Mouse (Mus musculus): ENCODE data around the gene Kifc1. TPM values are rescaled to one million over a fixed set of nuclear protein-coding genes. Genes with fewer than 3 reads are reported as not detected.
"Not testable (repeated sequence)": the region's sequence is repeated elsewhere in the genome, so short reads cannot be mapped to it uniquely, and the experiment has no call there.

The Kifc1 gene
- total RNA-seq, 2 experiments from 2014 or later, result 3.9 to 7.1 TPM

DNA sequence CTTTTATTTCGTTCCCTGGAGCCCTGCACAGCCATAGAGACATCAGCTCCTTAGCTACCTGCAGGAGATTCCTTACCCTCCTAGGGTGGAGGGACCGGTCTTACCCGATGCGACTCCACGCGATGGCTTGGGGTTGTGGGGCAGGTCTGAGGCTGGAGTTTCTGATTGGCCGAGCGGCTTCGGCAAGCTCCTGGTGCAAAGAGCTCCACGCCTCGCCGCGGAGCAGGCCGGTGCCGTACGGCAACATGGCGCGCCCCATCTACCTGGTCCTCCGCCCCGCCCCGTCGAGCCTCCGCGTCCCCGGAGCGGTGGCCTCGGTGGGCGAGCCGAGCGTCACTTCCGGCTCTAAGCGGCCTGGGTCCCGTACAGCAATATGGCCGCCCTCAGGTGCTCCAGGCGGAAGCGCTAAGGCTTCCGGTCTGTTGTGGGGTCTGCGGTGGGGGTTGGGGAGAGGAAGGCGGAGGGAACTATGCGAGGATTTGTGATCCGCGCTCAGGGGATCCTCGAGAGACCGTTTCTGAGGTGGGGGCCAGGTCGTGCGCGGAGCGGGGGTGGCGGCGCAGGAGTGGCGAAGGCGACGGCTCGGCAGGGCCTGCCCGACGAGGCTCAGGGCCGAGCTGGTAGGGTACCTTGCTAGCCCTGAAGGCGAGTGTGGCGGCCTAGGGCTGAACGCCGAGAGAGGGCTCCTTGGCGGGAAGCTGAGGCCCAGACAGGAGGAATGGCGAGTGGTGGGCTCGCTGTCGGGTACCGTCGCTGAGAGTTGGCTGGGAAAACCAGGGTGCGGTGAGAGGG, 18.8 kb upstream of the Kifc1 start, which contains the start of gene Daxx:
TSS of gene Daxx (plus strand) at position 338 of the 792 bp plus-strand sequence.
- intact Hi-C loops (cut with DNase I), result no loop called here
- peak; percentile 97 to 99 for DNase-seq (ENCODE audit: extremely low spot score in 1 of 2, low spot score in 2 of 2)

DNA sequence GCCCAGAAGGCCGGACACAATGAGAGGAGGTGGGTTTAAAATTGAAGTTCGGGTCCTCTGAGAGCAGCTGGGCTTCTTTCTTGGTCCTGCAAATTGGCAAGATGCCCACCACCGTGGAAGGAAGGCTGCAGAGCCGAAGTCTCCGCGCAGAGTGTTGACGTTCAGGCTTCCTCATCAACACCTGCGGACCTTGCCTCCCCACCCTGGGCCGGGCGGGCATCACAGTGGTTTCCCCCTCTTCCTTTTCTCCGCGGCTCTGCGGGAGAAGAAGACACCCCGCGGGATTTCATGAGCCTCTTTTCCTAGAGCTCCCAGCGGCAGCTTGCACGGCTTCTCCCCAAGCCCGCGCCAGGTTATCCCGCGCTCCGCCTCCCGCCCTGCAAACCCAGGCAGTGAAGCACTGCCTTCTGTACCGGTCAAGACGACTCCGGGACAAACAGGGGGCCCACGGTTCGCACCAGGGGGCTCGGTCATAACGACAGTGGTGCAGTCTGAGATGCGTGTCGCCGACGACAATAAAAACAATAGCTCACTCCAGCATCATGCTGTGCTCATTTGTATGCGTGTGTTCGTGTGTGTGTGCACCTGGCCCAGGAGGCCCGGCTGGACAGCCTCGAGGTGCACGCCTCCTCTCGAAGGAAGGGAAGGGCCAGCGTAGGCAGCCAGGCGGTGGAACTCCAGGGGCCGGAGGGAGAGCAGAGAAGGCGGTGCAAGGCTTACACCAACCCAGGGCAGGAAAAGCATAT, 18.0 kb upstream of the Kifc1 start:
- intact Hi-C loops (cut with DNase I), result no loop called here
- DNase-seq (ENCODE audit: extremely low spot score in 1 of 2, low spot score in 2 of 2), result peak; percentile 56 to 86

DNA sequence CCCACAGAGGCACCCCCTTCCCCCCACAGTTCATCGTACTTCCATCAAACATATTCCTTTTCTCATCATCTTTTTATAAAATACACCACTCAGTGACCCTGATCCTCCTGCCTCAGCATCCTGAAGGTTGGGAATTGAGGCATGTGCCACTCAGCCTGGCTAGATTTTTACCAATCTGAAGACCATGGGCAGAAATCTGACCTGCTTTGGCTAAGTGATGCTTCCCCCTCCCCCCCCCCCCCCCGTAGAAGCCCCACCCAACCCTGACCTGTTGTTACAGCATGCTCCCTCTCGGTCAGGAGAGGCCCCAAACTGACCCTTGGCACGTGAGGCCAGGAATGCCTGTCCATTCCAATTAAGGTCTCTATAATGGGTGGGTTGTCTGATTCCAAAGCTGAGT, 14.4 kb upstream of the Kifc1 start, which contains the start of gene Platr17:
TSS of gene Platr17 (plus strand) at position 301 of the 400 bp plus-strand sequence.
- intact Hi-C loops (cut with DNase I); DNase-seq (ENCODE audit: extremely low spot score in 1 of 2, low spot score in 2 of 2): not testable (repeated sequence)

DNA sequence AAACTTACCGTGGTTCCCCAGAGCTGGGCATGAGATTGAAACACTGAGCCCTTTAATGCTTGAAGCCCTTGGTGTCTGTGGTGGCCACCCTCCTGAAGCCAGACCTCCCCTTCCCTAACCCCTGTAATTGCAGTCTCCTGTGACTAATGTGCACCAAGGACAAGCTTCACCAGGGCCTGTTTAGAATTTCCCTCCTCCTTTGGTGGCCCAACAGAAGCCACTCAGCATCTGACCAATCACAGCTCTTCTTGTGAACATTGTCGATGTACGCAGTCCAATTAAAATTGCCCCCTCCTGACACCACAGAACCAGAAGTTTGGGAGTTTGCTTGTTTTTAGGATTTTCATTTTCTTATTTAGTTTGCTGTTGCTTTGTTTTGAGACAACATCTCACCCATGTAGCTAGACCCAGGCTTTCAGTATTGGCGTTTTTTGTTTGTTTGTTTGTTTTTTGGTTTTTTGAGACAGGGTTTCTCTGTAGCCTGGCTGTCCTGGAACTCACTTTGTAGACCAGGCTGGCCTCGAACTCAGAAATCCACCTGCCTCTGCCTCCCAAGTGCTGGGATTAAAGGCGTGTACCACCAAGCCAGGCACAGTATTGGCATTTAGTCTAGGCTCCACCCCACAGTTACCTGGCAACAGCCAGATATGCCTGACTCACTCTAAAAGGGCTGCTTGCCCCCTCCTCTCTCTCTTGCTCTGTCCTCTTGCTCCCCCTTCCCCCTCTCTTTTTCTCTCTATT, 13.6 kb upstream of the Kifc1 start:
- DNase-seq (ENCODE audit: extremely low spot score in 1 of 2, low spot score in 2 of 2); intact Hi-C loops (cut with DNase I): not testable (repeated sequence)

DNA sequence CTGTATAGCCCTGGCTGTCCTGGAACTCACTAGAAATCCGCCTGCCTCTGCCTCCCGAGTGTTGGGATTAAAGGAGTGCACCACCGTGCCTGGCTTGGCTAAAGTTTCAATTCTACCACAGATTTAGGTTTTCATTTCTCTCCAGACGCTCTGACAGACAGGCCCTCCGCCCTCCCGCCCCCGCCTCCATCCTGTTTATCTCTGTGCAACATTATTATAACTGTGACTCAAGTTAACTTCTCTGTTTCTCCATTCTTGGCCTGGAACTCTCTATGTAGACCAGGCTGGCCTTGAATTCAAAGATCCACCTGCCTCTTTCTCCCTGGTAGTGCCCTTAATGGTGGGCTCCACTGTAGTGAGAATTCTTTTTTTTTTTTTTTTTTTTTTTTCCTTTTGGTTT, 12.0 kb upstream of the Kifc1 start:
- no peak for DNase-seq (ENCODE audit: extremely low spot score in 1 of 2, low spot score in 2 of 2)
- intact Hi-C loops (cut with DNase I), result no loop called here

DNA sequence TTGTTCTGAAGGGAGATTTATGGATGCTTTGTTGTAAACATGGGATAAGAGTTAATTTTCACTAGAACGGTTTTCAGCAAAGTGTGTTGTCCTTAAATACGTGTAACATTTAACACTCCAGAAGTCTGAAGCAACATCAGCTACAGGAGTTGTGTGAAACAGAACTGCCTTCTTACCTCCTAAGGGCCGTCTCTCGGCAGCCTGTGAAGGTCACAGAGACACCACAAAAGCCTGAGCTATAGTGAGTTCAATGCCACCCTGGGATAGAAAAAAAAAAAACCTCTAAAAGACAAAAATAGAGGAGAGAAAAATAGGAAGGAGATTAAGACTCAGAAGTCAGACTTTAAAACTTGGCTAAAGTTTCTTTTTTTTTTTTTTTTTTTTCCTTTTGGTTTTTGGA, 11.6 kb upstream of the Kifc1 start:
- intact Hi-C loops (cut with DNase I), result no loop called here
- no peak for DNase-seq (ENCODE audit: extremely low spot score in 1 of 2, low spot score in 2 of 2)

DNA sequence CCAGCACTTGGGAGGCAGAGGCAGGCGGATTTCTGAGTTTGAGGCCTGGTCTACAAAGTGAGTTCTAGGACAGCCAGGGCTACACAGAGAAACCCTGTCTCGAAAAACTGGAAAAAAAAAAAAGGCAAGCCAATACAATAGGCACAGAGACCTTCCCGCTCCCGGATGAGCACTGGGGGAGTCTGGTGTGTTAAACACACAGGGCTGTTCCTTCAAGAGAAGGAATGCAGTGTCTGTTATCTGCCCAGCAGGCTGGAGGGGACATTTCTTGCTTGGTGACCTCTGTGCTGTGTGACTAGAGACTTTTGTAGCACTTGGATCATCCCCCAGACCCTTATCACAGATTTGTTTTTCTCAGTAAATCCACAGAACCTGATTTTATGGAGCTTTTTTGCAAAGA, 11.2 kb upstream of the Kifc1 start:
- intact Hi-C loops (cut with DNase I), result no loop called here
- no peak for DNase-seq (ENCODE audit: extremely low spot score in 1 of 2, low spot score in 2 of 2)

DNA sequence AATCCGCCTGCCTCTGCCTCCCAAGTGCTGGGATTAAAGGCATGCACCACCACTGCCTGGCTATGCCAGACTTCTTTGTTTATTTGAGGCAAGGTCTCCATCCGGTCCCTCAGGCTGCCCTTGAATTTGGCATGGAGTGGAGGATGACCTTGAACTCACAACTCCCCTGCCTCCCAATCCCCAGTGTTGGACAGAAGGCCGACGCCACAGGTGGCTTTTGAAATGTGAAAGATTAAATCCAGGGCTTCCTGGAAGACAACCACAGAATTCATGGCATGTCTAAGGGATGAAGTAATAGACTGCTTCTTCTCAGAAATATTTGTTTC, 10.5 kb upstream of the Kifc1 start:
- DNase-seq (ENCODE audit: extremely low spot score in 1 of 2, low spot score in 2 of 2), result no peak
- intact Hi-C loops (cut with DNase I), result no loop called here

DNA sequence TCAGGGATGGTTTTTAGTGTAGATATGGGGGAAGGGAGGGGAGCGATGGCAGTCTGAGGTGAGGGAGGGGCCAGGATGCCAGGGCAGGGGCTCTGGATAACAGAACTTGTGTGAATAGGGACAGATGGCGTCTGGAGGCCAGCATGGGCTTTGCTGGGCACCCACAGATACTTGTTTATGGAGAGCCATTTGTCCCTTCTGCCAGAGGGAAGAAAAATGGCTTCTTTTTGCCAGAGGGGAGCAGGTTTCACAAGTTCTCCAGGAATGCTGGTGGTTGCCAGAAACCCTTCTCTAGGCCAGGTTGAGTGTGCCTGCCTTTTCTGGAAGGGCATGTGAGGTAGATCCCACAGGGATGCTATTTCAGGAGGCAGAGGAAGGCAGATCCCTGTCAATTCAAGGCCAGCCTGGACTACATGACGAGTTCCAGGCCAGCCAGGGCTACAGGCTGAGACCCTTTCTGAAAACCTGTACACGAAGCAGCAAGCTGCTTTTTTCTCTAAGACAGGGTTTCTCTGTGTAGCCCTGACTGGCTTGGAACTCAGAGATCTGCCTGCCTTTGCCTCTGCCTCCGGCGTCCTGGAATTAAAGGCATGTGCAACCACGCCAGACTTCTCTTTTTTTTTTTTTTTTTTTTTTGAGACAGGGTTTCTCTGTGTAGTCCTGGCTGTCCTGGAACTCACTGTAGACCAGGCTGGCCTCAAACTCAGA, 10.0 kb upstream of the Kifc1 start:
- intact Hi-C loops (cut with DNase I), result no loop called here
- DNase-seq (ENCODE audit: extremely low spot score in 1 of 2, low spot score in 2 of 2), result no peak

DNA sequence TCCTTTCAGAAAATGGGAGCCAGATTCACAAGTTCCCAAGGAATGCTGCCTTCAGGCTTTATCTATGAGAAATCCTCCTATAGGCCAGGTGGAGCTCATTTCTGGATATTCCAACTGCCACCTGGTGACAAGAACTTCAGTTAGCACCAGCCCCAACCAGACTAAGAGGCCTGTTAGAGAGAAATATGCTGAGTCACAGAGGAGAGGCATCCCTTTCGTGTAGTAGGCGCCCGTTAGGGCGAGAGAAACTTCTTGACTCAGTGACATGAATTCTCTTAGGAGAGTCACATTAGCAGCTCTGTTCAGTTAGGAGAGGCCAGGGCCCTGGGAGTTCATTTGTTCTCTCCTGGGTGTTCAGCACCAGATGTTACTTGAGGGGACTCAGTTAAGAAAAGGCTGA, 9.2 kb upstream of the Kifc1 start:
- no peak for DNase-seq (ENCODE audit: extremely low spot score in 1 of 2, low spot score in 2 of 2)
- intact Hi-C loops (cut with DNase I), result no loop called here

DNA sequence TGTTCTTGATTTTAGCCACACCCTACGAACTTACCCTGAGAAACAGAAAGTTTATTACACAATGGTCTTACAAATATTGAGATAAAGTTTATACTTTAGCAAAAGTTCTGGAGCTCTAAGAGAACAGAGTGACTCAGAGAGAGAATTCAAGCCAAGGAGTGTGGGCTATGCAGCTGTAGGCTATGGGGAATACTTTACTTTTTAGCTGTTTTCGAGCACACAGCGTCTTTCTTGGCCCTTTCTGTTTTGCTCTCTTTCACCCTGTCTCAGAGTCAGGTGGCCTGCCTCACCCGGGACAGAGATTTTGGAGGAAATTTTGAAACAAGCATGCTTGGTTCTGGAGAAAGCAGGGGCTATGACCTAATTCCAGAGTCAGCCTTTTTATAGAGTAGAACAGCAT, 7.7 kb upstream of the Kifc1 start:
- DNase-seq (ENCODE audit: extremely low spot score in 1 of 2, low spot score in 2 of 2); intact Hi-C loops (cut with DNase I): not testable (repeated sequence)

DNA sequence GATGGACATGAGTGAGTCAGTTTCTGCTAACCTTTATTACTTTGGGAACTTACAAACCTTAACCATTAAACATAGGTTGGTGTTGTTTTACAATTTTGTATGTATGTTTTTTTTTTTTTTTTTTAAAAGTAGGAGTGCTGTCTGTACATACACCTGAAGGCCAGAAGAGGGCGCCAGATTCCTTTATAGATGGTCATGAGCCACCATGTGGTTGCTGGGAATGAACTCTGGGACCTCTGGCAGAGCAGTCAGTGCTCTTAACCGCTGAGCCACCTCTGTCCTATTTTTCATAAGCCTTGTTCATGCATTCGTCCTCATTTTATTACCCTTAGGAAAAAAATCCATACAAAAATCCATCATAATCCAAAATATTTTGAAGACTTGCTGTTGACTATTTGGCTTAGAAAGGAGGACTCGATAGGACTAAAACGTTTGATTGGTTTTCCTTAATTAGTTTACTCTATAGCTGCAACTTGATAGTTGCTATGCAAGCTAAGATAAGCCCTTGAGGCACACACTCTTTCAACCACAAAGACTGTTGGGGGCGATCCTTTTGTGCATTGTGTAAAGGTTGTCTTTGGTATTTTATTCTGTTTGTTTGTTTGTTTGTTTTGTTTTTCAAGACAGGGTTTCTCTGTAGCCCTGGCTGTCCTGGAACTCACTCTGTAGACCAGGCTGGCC, 6.8 kb upstream of the Kifc1 start:
- DNase-seq (ENCODE audit: extremely low spot score in 1 of 2, low spot score in 2 of 2), result no peak
- intact Hi-C loops (cut with DNase I), result no loop called here

DNA sequence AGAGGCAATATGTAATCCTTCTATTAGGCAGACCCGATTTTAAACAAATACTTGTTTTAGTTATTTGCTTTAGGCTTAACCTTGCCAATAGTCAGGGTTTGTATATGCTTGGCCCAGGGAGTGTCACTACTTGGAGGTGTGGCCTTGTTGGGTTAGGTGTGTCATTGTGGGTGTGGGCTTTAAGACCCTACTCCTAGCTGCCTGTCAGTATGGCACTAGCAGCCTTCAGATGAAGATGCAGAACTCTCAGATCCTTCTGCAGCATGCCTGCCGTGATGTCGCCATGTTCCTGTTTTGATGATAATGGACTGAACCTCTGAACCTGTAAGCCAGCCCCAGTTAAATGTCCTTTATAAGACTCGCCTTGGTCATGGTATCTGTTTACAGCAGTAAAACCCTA, 2.5 kb upstream of the Kifc1 start:
- DNase-seq (ENCODE audit: extremely low spot score in 1 of 2, low spot score in 2 of 2); intact Hi-C loops (cut with DNase I): not testable (repeated sequence)

DNA sequence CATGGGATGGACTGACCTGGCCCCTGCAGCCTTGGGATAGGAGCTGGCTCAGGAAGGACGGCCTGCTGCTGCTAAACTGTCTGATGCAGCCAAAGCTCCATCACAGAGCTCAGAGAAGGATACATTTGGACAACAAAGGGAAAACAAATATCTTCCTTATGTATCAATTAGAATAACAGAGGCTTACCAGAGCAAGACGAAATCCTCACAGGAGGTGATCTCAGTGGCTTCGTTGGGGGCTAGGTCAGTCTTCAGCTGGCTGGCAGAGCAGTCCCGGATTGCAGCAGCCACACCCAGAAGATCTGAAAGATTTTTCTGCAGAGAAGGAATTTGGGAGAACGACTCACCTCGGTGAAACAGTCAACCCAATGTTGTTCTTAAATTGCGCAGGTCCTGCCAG, 2.0 kb upstream of the Kifc1 start:
- intact Hi-C loops (cut with DNase I), result no loop called here
- DNase-seq (ENCODE audit: extremely low spot score in 1 of 2, low spot score in 2 of 2), result no peak

DNA sequence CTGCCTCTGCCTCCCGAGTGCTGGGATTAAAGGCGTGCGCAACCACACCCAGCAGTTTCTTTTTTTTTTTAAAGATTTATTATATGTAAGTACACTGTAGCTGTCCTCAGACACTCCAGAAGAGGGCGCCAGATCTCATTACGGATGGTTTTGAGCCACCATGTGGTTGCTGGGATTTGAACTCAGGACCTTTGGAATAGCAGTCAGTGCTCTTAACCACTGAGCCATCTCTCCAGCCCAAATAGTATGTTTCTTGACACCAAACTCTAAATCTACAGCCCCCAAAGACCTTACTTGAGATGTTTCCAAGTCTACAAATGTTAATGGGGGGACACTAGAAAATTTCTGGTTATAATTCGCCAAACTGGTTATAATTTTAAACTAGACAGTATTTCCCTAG, 1.4 kb upstream of the Kifc1 start:
- DNase-seq (ENCODE audit: extremely low spot score in 1 of 2, low spot score in 2 of 2); intact Hi-C loops (cut with DNase I): not testable (repeated sequence)

DNA sequence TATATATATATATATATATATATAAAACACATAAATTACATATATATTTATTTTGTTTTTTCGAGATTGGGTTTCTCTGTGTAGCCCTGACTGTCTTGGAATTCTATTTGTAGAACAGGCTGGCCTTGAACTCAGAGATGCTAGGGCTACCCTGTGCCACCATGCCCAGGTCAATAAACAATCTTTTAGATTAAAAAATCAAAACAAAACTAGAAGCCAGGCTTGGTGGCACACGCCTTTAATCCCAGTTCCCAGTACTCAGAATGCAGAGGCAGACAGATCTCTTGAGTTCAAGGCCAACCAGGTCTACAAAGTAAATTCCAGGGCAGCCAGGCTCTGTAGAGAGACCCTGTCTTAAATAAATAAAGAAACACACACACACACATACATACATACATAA, 896 bp upstream of the Kifc1 start:
- intact Hi-C loops (cut with DNase I), result no loop called here

DNA sequence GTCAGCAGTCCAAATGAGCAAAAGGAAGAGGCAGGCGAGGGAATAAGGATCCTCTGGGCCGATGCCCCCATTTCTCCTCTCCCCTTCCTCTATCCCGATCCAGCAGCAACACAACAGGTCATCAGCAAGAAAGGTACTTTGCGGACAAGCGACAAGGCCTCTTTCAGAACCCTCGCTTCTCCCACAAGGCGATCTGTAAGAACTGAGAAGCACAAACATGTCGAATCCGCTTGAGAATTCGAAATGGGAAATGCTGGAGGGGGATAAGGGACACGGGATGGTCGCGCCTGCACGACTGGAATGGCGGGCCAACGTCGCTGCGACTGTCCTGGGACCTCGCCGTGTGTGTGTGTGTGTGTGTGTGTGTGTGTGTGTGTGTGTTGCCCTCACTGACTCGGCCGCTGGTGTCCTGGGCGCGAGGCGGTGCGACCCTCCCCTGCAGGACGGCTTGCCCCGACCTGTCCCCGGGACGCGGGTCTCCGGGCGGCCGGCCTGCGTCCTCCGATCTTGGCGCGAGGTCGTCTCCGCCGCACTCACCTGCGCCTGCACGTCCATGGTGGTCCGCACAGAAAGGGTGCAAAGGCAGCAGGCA, 424 bp downstream of the Kifc1 start:
- intact Hi-C loops (cut with DNase I), result not testable (repeated sequence)

More for the DNA sequence above, 896 bp upstream of the Kifc1 start:
- DNase-seq (ENCODE audit: extremely low spot score in 1 of 2, low spot score in 2 of 2), result no peak

DNA sequence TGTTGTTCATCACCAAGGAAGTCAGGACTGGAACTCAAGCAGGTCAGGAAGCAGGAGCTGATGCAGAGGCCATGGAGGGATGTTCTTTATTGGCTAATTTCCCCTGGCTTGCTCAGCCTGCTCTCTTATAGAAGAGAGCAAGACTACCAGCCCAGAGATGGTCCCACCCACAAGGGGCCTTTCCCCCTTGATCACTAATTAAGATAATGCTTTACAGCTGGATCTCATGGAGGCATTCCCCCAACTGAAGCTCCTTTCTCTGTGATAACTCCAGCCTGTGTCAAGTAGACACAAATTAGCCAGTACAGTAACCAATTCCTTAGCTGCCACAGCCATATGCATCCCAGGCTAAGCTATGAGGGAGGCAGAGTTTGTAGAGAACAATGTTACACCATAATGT, 2.2 kb downstream of the Kifc1 start:
- DNase-seq (ENCODE audit: extremely low spot score in 1 of 2, low spot score in 2 of 2); intact Hi-C loops (cut with DNase I): not testable (repeated sequence)

More for the DNA sequence above, 424 bp downstream of the Kifc1 start:
- DNase-seq (ENCODE audit: extremely low spot score in 1 of 2, low spot score in 2 of 2), result not testable (repeated sequence)
